Mouse (Mus musculus) layer of hippocampus, postnatal 36 days (tissue): ENCODE data around the gene Tcaf2. TPM values are rescaled to one million over a fixed set of nuclear protein-coding genes. Genes with fewer than 3 reads are reported as not detected.

Source experiments
- DNase-seq, 2 experiments: peaks; one replicate each; pipeline ENCODE4 v3.0.0; 2022
- total RNA-seq, 2 experiments: library from RNA; stranded (reverse); gene quantifications; 2 replicates each; pipeline ENCODE4 v1.2.3; 2021

Gene Tcaf2
- under 1 TPM; 0.56 to 0.62 TPM for total RNA-seq

- DNase-seq: peak; percentile 62 to 70
Measured at GRCm38 (mm10) chr6:42644912-42645549, at the start of gene Tcaf2. Tcaf2 (minus strand) TSS chr6:42645254.

GRCm38 (mm10) chr6:42692517-42693190 lies 47.6 kb upstream of the Tcaf2 start:
- peak; percentile 86 to 87 for DNase-seq

DNA sequence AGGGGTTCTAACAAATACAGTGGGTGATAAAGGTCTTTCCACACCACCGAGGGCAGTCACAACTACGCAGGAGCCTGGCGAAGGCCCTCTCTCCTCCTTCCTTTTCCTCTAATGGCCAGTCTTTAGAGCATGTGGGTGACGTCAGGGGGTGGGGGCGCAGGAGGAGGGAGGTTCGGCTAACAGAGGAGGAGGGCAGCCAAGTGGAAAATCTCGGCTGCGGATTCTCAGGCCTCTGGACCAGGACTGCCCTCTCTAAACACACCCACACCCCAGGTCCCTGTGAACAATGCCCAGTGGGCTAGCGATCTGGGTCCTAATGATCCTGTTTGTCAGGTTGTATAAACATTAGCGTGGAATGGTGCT lies 47.1 kb upstream of the Tcaf2 start:
- DNase-seq: peak; percentile 71 to 78

GRCm38 (mm10) chr6:42689761-42690160 lies 44.7 kb upstream of the Tcaf2 start:
- DNase-seq: no peak

DNA sequence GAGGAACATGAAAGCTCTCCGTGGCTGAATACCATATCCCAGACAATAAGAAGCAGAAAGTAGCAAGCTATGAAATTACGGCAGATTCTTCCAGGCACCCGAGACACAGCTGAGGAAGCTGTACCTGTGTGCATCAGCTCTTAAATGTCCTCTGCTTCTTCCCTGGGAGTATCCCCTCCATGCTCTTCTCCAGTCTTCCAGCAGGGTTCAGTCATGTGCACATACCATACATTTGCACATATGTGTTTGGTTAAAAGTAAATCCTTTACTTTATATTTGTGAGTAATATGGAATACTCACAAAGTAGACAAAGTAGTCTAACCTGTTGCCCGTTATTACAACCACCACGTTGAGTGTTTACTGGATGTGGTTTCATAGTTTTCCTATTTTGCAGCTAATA lies 42.9 kb upstream of the Tcaf2 start:
- no peak for DNase-seq

GRCm38 (mm10) chr6:42680077-42680476 lies 35.0 kb upstream of the Tcaf2 start:
- no peak for DNase-seq

GRCm38 (mm10) chr6:42676011-42676410 lies 31.0 kb upstream of the Tcaf2 start:
- no peak for DNase-seq

DNA sequence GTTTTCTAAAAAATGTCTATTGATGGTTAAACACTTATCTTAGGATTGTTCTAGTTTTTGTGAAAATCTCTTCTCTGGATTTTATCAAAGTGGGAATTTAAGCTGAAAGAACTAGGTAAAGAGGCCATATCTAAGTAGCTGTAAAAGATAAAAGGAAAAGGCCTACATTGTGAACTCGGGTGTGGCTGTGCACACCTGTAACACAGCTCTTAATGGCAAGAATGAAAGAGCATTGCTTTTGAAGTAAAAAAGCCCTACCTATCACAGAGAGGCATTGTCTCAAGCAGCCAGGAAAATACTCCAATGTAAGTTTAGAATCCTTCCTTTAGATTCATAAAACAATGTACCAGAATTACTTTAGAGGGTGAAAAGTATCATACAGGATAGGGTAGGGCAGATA lies 26.7 kb upstream of the Tcaf2 start:
- DNase-seq: no peak

GRCm38 (mm10) chr6:42667722-42668121 lies 22.7 kb upstream of the Tcaf2 start:
- DNase-seq: no peak

GRCm38 (mm10) chr6:42661739-42662138 lies 16.7 kb upstream of the Tcaf2 start:
- no peak for DNase-seq

DNA sequence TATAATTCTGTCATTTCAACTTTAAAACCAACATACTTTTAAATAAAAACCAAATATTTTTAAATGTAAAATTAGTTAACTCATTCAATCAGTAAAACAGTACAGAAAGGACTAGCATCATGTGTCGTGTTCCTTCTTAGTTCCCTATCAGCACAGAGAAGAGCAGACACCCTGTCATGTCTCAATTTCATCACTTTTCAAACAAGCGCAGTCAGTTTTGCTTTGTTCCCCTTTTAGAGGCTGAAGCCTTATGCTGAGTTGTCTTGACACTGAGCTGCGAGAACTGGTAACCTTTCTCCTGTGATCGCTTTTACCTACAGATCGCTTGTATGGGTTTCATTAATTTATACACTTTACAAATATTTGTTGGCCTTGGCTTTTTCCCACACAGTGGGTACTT lies 10.7 kb downstream of the Tcaf2 start:
- no peak for DNase-seq

- DNase-seq: no peak
Measured at GRCm38 (mm10) chr6:42631395-42631794, 13.7 kb downstream of the Tcaf2 start.

- DNase-seq: no peak
Measured at GRCm38 (mm10) chr6:42616904-42617303, 28.1 kb downstream of the Tcaf2 start.

- DNase-seq: no peak
Measured at GRCm38 (mm10) chr6:42612218-42612617, 32.8 kb downstream of the Tcaf2 start.

DNA sequence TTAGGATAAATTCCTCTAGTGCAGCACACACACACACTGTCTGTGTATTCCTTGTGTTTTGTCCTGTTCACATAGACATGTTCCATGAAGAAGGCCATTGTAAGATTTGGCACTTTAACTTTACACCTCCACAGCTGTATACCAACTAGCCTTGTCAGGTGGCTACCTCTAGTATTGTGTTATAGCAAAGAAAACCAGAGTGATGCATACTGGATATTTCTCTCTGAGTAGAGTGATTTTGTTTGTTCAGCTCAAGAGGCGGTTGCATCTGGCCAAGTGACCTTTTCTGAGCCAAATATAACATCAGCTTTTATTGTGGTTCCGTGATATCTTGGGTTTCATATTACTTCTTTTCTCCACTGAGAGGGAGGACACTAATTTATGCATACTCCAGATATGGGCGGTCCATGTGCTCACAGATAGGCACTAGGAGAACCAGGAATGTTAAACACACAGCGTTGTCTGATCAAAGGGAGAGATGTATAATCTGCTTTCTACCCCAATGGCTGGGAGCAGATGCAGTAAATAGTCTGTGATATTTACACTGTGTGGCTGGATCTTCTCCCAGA lies 34.0 kb downstream of the Tcaf2 start:
- no peak for DNase-seq

- DNase-seq: no peak
Measured at GRCm38 (mm10) chr6:42597592-42597991, 47.5 kb downstream of the Tcaf2 start, which contains the start of gene Tcaf3. Tcaf3 (minus strand) TSS chr6:42597692.

- DNase-seq: no peak
Measured at GRCm38 (mm10) chr6:42593138-42593882, 51.7 kb downstream of the Tcaf2 start.

GRCm38 (mm10) chr6:42586569-42586968 lies 58.5 kb downstream of the Tcaf2 start:
- no peak for DNase-seq

DNA sequence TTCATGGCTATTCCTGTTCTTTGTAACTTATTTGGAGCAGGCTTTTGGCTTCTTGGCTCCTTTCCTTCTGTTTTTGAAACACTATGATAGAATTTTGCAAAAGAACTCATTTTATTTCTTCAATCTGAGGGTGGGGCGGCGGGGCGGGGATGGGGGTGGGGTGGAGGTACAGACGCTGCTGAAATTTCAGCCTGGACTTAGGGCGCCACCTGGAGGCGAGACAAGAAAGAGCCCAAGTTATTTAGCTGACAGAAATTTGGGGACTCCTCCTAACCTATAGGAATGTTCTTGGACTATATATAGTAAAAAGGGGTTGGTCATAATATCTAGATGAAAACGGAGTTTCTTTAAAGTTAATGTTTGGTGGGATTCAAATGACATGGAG lies 61.6 kb downstream of the Tcaf2 start:
- peak; percentile 44 to 60 for DNase-seq

DNA sequence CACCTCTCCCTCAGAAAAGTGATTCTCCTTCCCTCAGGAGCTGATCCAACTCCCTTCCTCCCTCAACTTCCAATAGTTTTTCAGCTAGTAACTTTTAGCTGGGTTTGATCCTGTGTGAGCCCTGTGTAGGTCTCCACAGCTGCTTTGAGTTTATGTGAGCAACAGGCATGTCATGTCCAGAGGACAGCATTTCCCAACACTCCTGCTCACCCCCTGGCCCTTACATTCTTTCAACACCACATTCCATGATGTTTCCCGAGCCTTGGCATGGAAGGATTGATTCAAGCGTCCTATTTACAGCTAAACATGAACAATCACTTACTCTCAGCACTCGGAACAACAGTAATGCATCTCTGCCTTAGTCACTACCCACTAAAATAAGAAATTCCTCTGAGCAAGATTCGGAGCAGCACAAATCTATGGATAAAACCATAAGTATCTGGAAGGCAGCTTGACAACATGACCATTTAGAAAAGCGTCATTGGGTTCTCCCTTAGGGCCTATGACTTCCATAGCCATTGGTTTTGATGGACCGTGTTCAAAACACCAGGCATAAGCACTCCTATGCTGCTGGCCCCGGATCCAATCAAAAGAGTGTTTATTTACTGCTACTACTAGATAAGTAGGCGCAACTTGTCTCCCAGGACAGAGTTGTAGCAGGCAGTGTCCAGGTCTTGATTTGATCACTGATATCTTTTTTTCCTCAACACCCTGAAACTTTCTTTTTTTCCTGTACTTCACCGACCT lies 62.1 kb downstream of the Tcaf2 start:
- DNase-seq: no peak

DNA sequence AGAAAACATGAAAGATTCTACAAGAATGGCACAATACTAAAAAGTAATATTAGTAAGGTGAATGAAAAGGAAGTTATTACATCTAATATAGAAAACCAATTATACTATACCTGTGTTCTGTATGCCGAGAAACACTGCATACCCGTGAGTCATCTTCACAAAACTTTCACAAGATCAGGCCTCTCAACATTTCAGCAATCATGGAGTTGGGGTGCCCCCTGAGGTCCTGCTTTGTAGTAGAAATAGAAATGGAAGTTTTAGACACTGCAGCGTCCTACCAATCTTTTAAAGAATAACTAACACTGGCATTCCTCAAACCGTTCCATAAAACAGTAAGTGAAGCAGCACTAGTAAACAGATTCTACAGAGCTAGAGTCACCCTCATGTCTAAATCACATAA lies 66.4 kb downstream of the Tcaf2 start:
- no peak for DNase-seq

GRCm38 (mm10) chr6:42577433-42577832 lies 67.6 kb downstream of the Tcaf2 start:
- DNase-seq: no peak
